Mouse (Mus musculus) C2C12 (cell line): ENCODE results near the gene Ppp6r1. TPM values are rescaled to one million over a fixed set of nuclear protein-coding genes. Genes with fewer than 3 reads are reported as not detected.
A peak's percentile ranks its signal among the peaks of the same experiment; 100 is the strongest.

Experiments
- H3K27me3 ChIP-seq: one replicate; pipeline ENCODE4 v1.6.1; 2011; ENCODE audit not compliant: control insufficient read depth, insufficient read depth, insufficient read length
- H3K36me3 ChIP-seq: one replicate; pipeline ENCODE4 v1.6.1; 2011; ENCODE audit not compliant: control insufficient read depth, insufficient read depth
- H3K4me3 ChIP-seq: one replicate; pipeline ENCODE4 v1.5.1; 2011; ENCODE audit warnings: mild to moderate bottlenecking, control low read depth; ENCODE audit not compliant: poor library complexity, insufficient read depth, severe bottlenecking
- H3K79me2 ChIP-seq: one replicate; pipeline ENCODE4 v1.6.1; 2011; ENCODE audit not compliant: control insufficient read depth, insufficient read depth
- H3K79me3 ChIP-seq: one replicate; pipeline ENCODE4 v1.6.1; 2011; ENCODE audit warnings: low read depth, control low read depth
- H3ac ChIP-seq: one replicate; pipeline ENCODE3; 2011; ENCODE audit warnings: low read depth; ENCODE audit not compliant: control insufficient read depth, insufficient read length
- CEBPB ChIP-seq: IDR thresholded peaks from one replicate; pipeline ENCODE4 v1.6.1; 2011; ENCODE audit warnings: low read depth, mild to moderate bottlenecking, control low read depth, moderate library complexity
- CTCF ChIP-seq: IDR thresholded peaks from one replicate; pipeline ENCODE4 v1.5.1; 2011; ENCODE audit not compliant: control insufficient read depth, insufficient read depth, insufficient read length
- FOSL1 ChIP-seq: IDR thresholded peaks from one replicate; pipeline ENCODE4 v1.8.0; 2011; ENCODE audit warnings: mild to moderate bottlenecking, low read length; ENCODE audit not compliant: poor library complexity, insufficient read depth, severe bottlenecking
- MAX ChIP-seq: IDR thresholded peaks from one replicate; pipeline ENCODE4 v1.6.1; 2011; ENCODE audit warnings: mild to moderate bottlenecking, control low read depth
- MYOD1 ChIP-seq: IDR thresholded peaks from one replicate; pipeline ENCODE4 v1.6.1; 2011; ENCODE audit warnings: low read depth; ENCODE audit not compliant: control insufficient read depth, insufficient read length
- MYOG ChIP-seq: IDR thresholded peaks from one replicate; pipeline ENCODE4 v1.6.1; 2011; ENCODE audit not compliant: control insufficient read depth, insufficient read length; ENCODE audit errors: extremely low read depth
- USF1 ChIP-seq: IDR thresholded peaks from one replicate; pipeline ENCODE4 v1.6.1; 2011; ENCODE audit warnings: low read depth, mild to moderate bottlenecking, control low read depth, moderate library complexity
- polyA plus RNA-seq: library from polyadenylated mRNA; unstranded; fragments of >200 nt; fragmentation: generic; extraction: Trizol; gene quantifications from one replicate; pipeline ENCODE4 v1.2.1, GENCODE M21; 2012; ENCODE audit warnings: missing spikeins

Ppp6r1 gene
- polyA plus RNA-seq, 1 experiment: 56.1 TPM

- Histone ChIP-seq H3K27me3 (no peaks in the 10 kb centered on the region), H3K36me3 (no peaks in the 10 kb centered on the region), H3K79me2 (no peaks in the 10 kb centered on the region), H3K79me3 (no peaks in the 10 kb centered on the region), H3ac (no peak overlapping the region), H3K4me3 (no peak overlapping the region)
- TF ChIP-seq MAX (no peak), CTCF (no peak), USF1 (no peak), CEBPB (no peak), MYOG (no peak), MYOD1 (no peak)
Observed at GRCm38 (mm10) chr7:4624343-4624742, 34.5 kb downstream of the Ppp6r1 start.

- H3K4me3 ChIP-seq: no peak overlapping the region
- H3K27me3 ChIP-seq: no peaks in the 10 kb centered on the region
- H3K36me3 ChIP-seq: no peaks in the 10 kb centered on the region
- no peaks in the 10 kb centered on the region for H3K79me3 ChIP-seq
- no peak for TF ChIP-seq FOSL1
- TF ChIP-seq CTCF: peak; percentile 20
- TF ChIP-seq MYOD1: no peak
- no peak for TF ChIP-seq USF1
- H3K79me2 ChIP-seq: no peaks in the 10 kb centered on the region
- H3ac ChIP-seq: no peak overlapping the region
Observed at GRCm38 (mm10) chr7:4623544-4624189, 35.2 kb downstream of the Ppp6r1 start.

- no peak overlapping the region for H3ac ChIP-seq
- H3K79me3 ChIP-seq: no peaks in the 10 kb centered on the region
- no peaks in the 10 kb centered on the region for H3K79me2 ChIP-seq
- TF ChIP-seq MAX (no peak), FOSL1 (no peak), USF1 (no peak), MYOD1 (no peak), CEBPB (no peak)
- H3K27me3 ChIP-seq: peaks cover 7% of the 10 kb centered on the region
- no peaks in the 10 kb centered on the region for H3K36me3 ChIP-seq
- H3K4me3 ChIP-seq: no peak overlapping the region
Observed at GRCm38 (mm10) chr7:4619979-4620378, 38.8 kb downstream of the Ppp6r1 start.

- peaks cover 36% of the 10 kb centered on the region for H3K27me3 ChIP-seq
- H3K79me2 ChIP-seq: no peaks in the 10 kb centered on the region
- no peaks in the 10 kb centered on the region for H3K79me3 ChIP-seq
- TF ChIP-seq FOSL1 (no peak), USF1 (no peak), MAX (no peak), MYOG (no peak), CTCF (no peak), CEBPB (no peak), MYOD1 (no peak)
- no peak overlapping the region for H3ac ChIP-seq
- H3K36me3 ChIP-seq: no peaks in the 10 kb centered on the region
- no peak overlapping the region for H3K4me3 ChIP-seq
Observed at GRCm38 (mm10) chr7:4613740-4614403, 44.9 kb downstream of the Ppp6r1 start.

- Histone ChIP-seq H3K79me3 (no peaks in the 10 kb centered on the region), H3K27me3 (peaks cover 36% of the 10 kb centered on the region)
Observed at GRCm38 (mm10) chr7:4612956-4613355, 45.9 kb downstream of the Ppp6r1 start.

GRCm38 (mm10) chr7:4612386-4612785 lies 46.4 kb downstream of the Ppp6r1 start:
- no peak overlapping the region for H3K4me3 ChIP-seq
- no peak overlapping the region for H3ac ChIP-seq
- TF ChIP-seq USF1 (no peak), MYOG (no peak), MYOD1 (no peak), MAX (no peak), CTCF (no peak), CEBPB (no peak), FOSL1 (no peak)
- peaks cover 36% of the 10 kb centered on the region for H3K27me3 ChIP-seq
- no peaks in the 10 kb centered on the region for H3K36me3 ChIP-seq
- H3K79me3 ChIP-seq: no peaks in the 10 kb centered on the region
- H3K79me2 ChIP-seq: no peaks in the 10 kb centered on the region

More at GRCm38 (mm10) chr7:4612956-4613355, 45.9 kb downstream of the Ppp6r1 start:
- H3K36me3 ChIP-seq: no peaks in the 10 kb centered on the region
- H3ac ChIP-seq: no peak overlapping the region
- H3K79me2 ChIP-seq: no peaks in the 10 kb centered on the region
- no peak for TF ChIP-seq MYOD1
- no peak for TF ChIP-seq CEBPB
- TF ChIP-seq CTCF: no peak
- no peak overlapping the region for H3K4me3 ChIP-seq
